In the genomic region with DNA sequence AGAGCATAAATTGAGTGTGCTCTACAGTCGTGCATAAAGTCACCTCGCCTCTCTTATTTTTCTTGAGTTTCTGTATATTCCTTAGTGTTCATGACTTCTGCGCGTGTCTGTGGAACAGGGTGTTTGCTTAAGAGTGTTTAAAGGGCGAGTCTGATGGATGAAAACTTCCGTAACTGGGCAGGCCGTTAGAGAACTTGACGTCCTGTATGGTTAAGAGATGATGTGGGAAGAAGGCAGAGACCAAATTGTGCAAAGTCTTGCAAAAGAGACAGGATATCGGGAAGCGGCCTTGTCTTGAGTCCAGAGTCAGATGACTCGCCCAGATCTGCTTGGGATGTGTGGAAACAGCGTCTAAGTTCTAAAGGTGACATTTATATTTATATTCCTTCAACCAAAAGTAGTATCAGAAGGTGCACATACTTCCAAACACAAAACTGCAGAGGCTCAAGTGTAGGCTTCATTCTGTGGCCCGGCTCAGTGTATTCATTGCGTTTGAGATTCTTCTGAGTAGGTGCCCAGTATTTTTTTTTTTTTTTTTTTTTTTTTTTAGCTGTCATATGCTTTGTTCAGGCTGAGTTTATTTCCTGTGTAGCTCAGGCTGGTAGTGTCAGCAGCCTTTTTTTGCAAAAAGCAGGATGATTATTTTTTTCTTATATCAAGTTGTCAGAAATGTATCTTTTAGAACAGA, we compare ENCODE assay signal across 8 mouse cellular contexts. TPM values are rescaled to one million over a fixed set of nuclear protein-coding genes. Genes with fewer than 3 reads are reported as not detected.
DNase-seq lines count a peak whose midpoint lies in the region; ATAC-seq and TF ChIP-seq lines count a peak whose summit lies in the region.

No protein-coding gene starts in this region.

- H3K27ac ChIP-seq in cerebellum, adult 2 months (ENCODE audit: insufficient read depth, low read length): peak overlapping the region; percentile 95
- no peak overlapping the region for H3K27ac ChIP-seq in ES-E14 (ENCODE audit: insufficient read depth, low read depth, low read length, poor library complexity, severe bottlenecking)
- peak overlapping the region; percentile 96 for H3K27ac ChIP-seq in forebrain, embryonic 12.5 days
- peak overlapping the region; percentile 92 for H3K27ac ChIP-seq in hindbrain, embryonic 15.5 days (replicated peaks)
- peak overlapping the region; percentile 91 for H3K27ac ChIP-seq in liver, embryonic 15.5 days (replicated peaks)
- H3K27ac ChIP-seq in neural tube, embryonic 14.5 days (ENCODE audit: low read depth, low read length): peak overlapping the region; percentile 93

- peak in 1 of 2 experiments; percentile 11 for DNase-seq in cerebellum, adult 2 months
- no peak for DNase-seq in cerebellum, adult 11 months
- no peak for DNase-seq in ES-E14 (ENCODE audit: low read depth, low spot score)
- DNase-seq in left cerebral cortex, adult 8-10 months (ENCODE audit: low spot score in 2 of 2): no peak

- peak overlapping the region; percentile 62 for H3K4me2 ChIP-seq in forebrain, embryonic 12.5 days
- peak overlapping the region; percentile 83 for H3K4me2 ChIP-seq in hindbrain, embryonic 15.5 days
- H3K4me2 ChIP-seq in liver, embryonic 15.5 days: peak overlapping the region; percentile 80
- peak overlapping the region; percentile 84 for H3K4me2 ChIP-seq in neural tube, embryonic 14.5 days (ENCODE audit: low read depth, low read length)

- no peak for TF ChIP-seq CTCF in cerebellum, adult 2 months (IDR thresholded peaks at IDR 0.05; ENCODE audit: borderline replicate concordance, insufficient read depth, low read depth, low read length)

- ATAC-seq in forebrain, embryonic 12.5 days (ENCODE audit: low FRiP score): no peak
- ATAC-seq in hindbrain, embryonic 15.5 days (ENCODE audit: low FRiP score, low read depth): no peak
- ATAC-seq in liver, embryonic 15.5 days (ENCODE audit: insufficient read depth): no peak
- ATAC-seq in neural tube, embryonic 14.5 days (ENCODE audit: low read depth): no peak

- H3K36me3 ChIP-seq in ES-E14 (ENCODE audit: control insufficient read depth, insufficient read depth, low read length, poor library complexity, severe bottlenecking): no peaks in the 10 kb centered on the region
- no peaks in the 10 kb centered on the region for H3K36me3 ChIP-seq in forebrain, embryonic 12.5 days (replicated peaks)
- peaks cover 5% of the 10 kb centered on the region; the same call in 1 of the 2 replicates for H3K36me3 ChIP-seq in hindbrain, embryonic 15.5 days
- no peaks in the 10 kb centered on the region for H3K36me3 ChIP-seq in liver, embryonic 15.5 days (replicated peaks)
- H3K36me3 ChIP-seq in neural tube, embryonic 14.5 days (ENCODE audit: control insufficient read depth, insufficient read depth, low read length): no peaks in the 10 kb centered on the region

- peak overlapping the region; percentile 81 for H3K9ac ChIP-seq in ES-E14 (ENCODE audit: insufficient read depth, low read depth, low read length, poor library complexity, severe bottlenecking)
- peak overlapping the region; percentile 72 for H3K9ac ChIP-seq in forebrain, embryonic 12.5 days
- H3K9ac ChIP-seq in hindbrain, embryonic 15.5 days: peak overlapping the region; percentile 83
- peak overlapping the region; percentile 71 for H3K9ac ChIP-seq in liver, embryonic 15.5 days
- peak overlapping the region; percentile 86 for H3K9ac ChIP-seq in neural tube, embryonic 14.5 days (replicated peaks; ENCODE audit: low read depth, low read length)

- no peaks in the 10 kb centered on the region for H3K9me3 ChIP-seq in ES-E14 (ENCODE audit: control insufficient read depth, insufficient read depth, low read depth, low read length)
- no peaks in the 10 kb centered on the region for H3K9me3 ChIP-seq in forebrain, embryonic 12.5 days
- H3K9me3 ChIP-seq in hindbrain, embryonic 15.5 days: no peaks in the 10 kb centered on the region
- H3K9me3 ChIP-seq in liver, embryonic 15.5 days (replicated peaks): no peaks in the 10 kb centered on the region
- no peaks in the 10 kb centered on the region for H3K9me3 ChIP-seq in neural tube, embryonic 14.5 days (ENCODE audit: control insufficient read depth, low read length)

- H3K4me3 ChIP-seq in cerebellum, adult 2 months (replicated peaks; ENCODE audit: insufficient read depth, low read depth, low read length): peak overlapping the region; percentile 88
- peak overlapping the region; percentile 82 to 98 for H3K4me3 ChIP-seq in ES-E14 (ENCODE audit: insufficient read depth in 1 of 2, low read depth in 1 of 2, low read length in 2 of 2, poor library complexity in 1 of 2, severe bottlenecking in 1 of 2)
- H3K4me3 ChIP-seq in forebrain, embryonic 12.5 days (replicated peaks): peak overlapping the region; percentile 71
- H3K4me3 ChIP-seq in hindbrain, embryonic 15.5 days: peak overlapping the region; percentile 73
- peak overlapping the region; percentile 92 for H3K4me3 ChIP-seq in liver, embryonic 15.5 days (replicated peaks)
- H3K4me3 ChIP-seq in neural tube, embryonic 14.5 days (ENCODE audit: low read depth, low read length): peak overlapping the region; percentile 87

- in situ Hi-C loops in ES-E14 (cut with MboI; ENCODE audit: low sequenced_read_pairs in 2 of 2, unreplicated experiment in 2 of 2): loop anchor here in 1 of 2 experiments (10.0 kb wide), 1 partner anchor 124 kb away; a partner anchor contains a TSS

- no peak for TF ChIP-seq POLR2A in cerebellum, adult 2 months (IDR thresholded peaks at IDR 0.05; ENCODE audit: borderline replicate concordance, insufficient read depth, low read length)

- peaks cover 15% of the 10 kb centered on the region for H3K4me1 ChIP-seq in cerebellum, adult 2 months (ENCODE audit: control insufficient read depth, insufficient read depth, low read length)
- H3K4me1 ChIP-seq in ES-E14 (ENCODE audit: control insufficient read depth in 2 of 2, insufficient read depth in 2 of 2, low read length in 2 of 2, poor library complexity in 1 of 2): peaks cover 2 to 7% of the 10 kb centered on the region in 2 experiments; a peak in 2 of 4 replicates
- peaks cover 14% of the 10 kb centered on the region for H3K4me1 ChIP-seq in forebrain, embryonic 12.5 days
- H3K4me1 ChIP-seq in hindbrain, embryonic 15.5 days (replicated peaks): peaks cover 21% of the 10 kb centered on the region
- H3K4me1 ChIP-seq in liver, embryonic 15.5 days (replicated peaks): peaks cover 29% of the 10 kb centered on the region
- H3K4me1 ChIP-seq in neural tube, embryonic 14.5 days (ENCODE audit: control insufficient read depth, insufficient read depth, low read length): no peaks in the 10 kb centered on the region

- H3K27me3 ChIP-seq in cerebellum, adult 2 months (ENCODE audit: control insufficient read depth, insufficient read depth, low read length): no peaks in the 10 kb centered on the region
- H3K27me3 ChIP-seq in forebrain, embryonic 12.5 days: no peaks in the 10 kb centered on the region
- no peaks in the 10 kb centered on the region for H3K27me3 ChIP-seq in hindbrain, embryonic 15.5 days
- peaks cover 11% of the 10 kb centered on the region for H3K27me3 ChIP-seq in liver, embryonic 15.5 days
- no peaks in the 10 kb centered on the region for H3K27me3 ChIP-seq in neural tube, embryonic 14.5 days (ENCODE audit: control insufficient read depth, insufficient read depth, low read length)

- WGBS in cerebellum, adult 2 months: 5% methylated on average over 14 of the region's 14 CpGs
- WGBS in forebrain, embryonic 12.5 days: 19% methylated on average over 14 of the region's 14 CpGs
- 14% methylated on average over 14 of the region's 14 CpGs for WGBS in hindbrain, embryonic 15.5 days
- 19% methylated on average over 14 of the region's 14 CpGs for WGBS in liver, embryonic 15.5 days (ENCODE audit: insufficient replicate concordance)
- WGBS in neural tube, embryonic 14.5 days: 20% methylated on average over 14 of the region's 14 CpGs

TF ChIP-seq in ES-E14, 5 proteins besides CTCF, POLR2A, EP300 and RAD21:
- no peak for TF ChIP-seq MAFK (IDR thresholded peaks at IDR 0.05; ENCODE audit: insufficient read depth, low read depth, low read length)
TF ChIP-seq in ES-E14: peak in this region for 0.

RNA-seq across cellular contexts. Expression of a gene that starts 1.2 kb away (rescaled TPM):
- 28.0 and 28.7 TPM in 2 replicates for polyA plus RNA-seq in cerebellum, adult 2 months (2012; rRNA removed)
- total RNA-seq in ES-E14 (2012; rRNA removed): 19.4 and 25.6 TPM in 2 replicates
- 29.3 and 30.8 TPM in 2 replicates for polyA plus RNA-seq in forebrain, embryonic 12.5 days (2016; fragmentation: Nextera tagmentation; extraction: Ambion mirVana)
- 34.1 and 38.9 TPM in 2 replicates for polyA plus RNA-seq in hindbrain, embryonic 15.5 days (2015; fragmentation: Nextera tagmentation; extraction: Ambion mirVana)
- polyA plus RNA-seq in liver, embryonic 15.5 days (2015; fragmentation: Nextera tagmentation; extraction: Ambion mirVana): 8.7 and 8.8 TPM in 2 replicates
- polyA plus RNA-seq in neural tube, embryonic 14.5 days (2014; fragmentation: Nextera tagmentation; extraction: Ambion mirVana): 37.1 and 41.0 TPM in 2 replicates
- 10 to 100 TPM; 32.2 to 36.9 (median 32.9) TPM for total RNA-seq in left cerebral cortex, adult 8-10 months (2022)

RNA-seq across cellular contexts. Expression of a gene that starts 43.7 kb away (rescaled TPM):
- polyA plus RNA-seq in cerebellum, adult 2 months (2012; rRNA removed): 3.4 and 3.6 TPM in 2 replicates
- total RNA-seq in ES-E14 (2012; rRNA removed): 0.21 and 0.22 TPM in 2 replicates
- polyA plus RNA-seq in forebrain, embryonic 12.5 days (2016; fragmentation: Nextera tagmentation; extraction: Ambion mirVana): 1.5 and 1.9 TPM in 2 replicates
- 2.5 TPM in 2 replicates for polyA plus RNA-seq in hindbrain, embryonic 15.5 days (2015; fragmentation: Nextera tagmentation; extraction: Ambion mirVana)
- polyA plus RNA-seq in liver, embryonic 15.5 days (2015; fragmentation: Nextera tagmentation; extraction: Ambion mirVana): 0.35 and 0.40 TPM in 2 replicates
- 2.8 and 3.0 TPM in 2 replicates for polyA plus RNA-seq in neural tube, embryonic 14.5 days (2014; fragmentation: Nextera tagmentation; extraction: Ambion mirVana)
- total RNA-seq in left cerebral cortex, adult 8-10 months (2022): 1 to 10 TPM; 1.7 to 3.0 (median 2.5) TPM
